Mouse (Mus musculus) frontal cortex, postnatal 14 days (tissue): ENCODE data around the gene Olfr1129.
"Not testable (repeated sequence)": the region's sequence is repeated elsewhere in the genome, so short reads cannot be mapped to it uniquely, and the experiment has no call there.

Source experiments
- DNase-seq, 2 experiments: peaks; one replicate each; pipeline ENCODE4 v3.0.0; 2022; ENCODE audit warnings: low spot score in 2 of 2

The Olfr1129 gene

DNA sequence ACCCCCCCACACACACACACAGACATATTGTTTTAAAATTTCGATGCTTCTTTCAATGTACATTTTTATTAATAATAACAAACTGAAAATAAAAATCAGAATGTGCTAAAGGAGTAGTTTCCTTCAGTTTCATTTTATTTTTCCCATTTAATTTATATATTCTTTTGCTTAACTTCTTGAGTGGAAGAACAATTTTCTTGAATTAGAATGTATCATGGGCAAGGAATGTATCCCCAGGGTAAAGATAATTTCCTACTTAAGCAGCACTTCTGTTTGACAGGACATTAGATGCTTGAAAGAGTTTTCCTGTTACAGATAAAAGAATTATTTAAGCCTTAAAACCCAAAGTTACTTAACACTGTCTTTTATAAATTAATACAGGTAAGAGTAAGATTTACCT is at the start of gene Olfr1129:
Gene Olfr1129, plus strand, starts transcription at position 301 of the 400 bp plus-strand sequence.
- DNase-seq = not testable (repeated sequence)

DNA sequence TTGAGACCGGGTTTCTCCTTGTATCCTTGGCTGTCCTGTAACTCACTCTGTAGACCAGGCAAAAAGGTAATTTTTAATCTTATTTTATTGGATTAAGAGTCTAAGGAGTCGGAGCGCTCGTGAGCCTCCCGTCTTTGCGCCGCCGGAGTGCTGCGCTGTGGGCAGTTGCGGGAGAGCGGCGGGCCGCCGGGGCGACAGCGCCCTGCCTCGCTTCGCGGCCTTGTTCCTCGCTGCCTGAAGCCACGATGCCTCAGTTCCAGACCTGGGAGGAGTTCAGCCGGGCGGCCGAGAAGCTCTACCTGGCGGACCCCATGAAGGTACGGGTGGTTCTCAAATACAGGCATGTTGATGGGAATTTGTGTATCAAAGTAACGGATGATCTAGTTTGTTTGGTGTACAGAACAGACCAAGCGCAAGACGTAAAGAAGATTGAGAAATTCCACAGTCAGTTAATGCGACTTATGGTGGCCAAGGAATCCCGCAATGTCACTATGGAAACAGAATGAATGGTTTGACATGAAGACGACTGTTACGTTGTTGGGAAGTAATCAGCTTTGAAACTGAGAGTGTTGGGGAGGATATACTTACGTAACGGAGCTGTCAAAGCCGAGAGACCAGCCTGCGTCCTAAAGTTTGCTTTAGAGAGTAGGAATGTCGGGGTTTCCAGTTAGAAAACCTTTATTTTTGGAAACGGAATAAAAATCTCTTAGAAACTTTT is 47.6 kb upstream of the Olfr1129 start:
- DNase-seq = not testable (repeated sequence)

DNA sequence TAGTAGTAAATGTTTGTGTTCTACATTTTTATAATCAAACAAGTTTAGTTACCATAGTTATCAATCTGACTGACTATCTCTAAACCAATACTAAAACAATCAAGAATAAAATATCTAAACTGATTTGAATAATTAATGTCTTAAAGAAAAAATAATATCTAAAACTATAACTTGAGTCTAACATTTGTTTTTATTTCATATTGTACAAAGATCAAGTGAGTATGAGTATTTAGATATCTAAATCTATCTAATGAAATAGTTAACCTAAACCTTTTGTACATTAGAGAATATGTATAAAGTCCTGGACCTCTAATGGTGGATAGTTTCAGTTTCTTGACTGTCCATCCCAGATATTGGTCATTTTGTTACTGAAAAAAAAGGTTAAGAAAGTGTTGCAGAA is 42.2 kb upstream of the Olfr1129 start, which contains the start of gene Olfr153:
Gene Olfr153, plus strand, starts transcription at position 301 of the 400 bp plus-strand sequence.
- DNase-seq = no peak

DNA sequence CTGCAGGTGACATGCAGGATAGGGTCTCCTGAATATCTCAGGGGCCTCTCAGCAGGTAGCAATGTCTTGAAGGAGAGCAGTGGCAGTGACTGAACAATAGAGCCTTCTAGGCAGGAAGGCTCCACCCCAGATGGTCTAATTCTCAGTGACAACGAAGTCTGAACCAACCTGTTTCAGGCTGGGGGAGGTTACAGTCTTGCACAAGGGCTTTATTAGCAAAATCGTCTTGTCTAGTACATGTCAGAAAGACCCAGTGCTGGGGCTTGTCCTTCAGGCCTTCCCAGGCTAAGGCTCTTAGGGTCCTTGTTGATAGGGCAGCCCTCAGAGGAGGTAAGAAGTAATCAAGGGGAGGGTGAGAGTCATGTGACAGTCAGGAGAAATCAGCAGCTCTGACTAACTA is 38.9 kb upstream of the Olfr1129 start:
- no peak for DNase-seq

DNA sequence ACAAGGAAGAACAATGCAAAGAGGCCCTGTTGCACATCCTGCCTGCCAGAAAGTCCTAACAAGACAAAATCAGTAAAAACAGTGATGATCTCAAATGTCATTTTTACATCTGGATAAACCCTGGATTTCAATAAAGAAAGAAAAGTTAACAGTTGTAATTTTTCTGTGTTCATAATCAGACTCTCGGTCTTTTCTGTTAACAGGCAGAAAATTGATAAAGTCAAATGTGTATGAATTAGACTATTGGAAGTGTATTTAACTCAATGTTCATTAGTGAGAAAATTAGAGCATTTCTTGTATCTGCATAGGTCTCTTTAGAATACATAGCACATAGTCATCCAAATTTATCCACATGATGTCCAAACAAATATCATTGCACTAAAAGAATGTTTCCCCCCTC is 28.3 kb upstream of the Olfr1129 start, which contains the start of gene Olfr1128:
Gene Olfr1128, minus strand, starts transcription at position 101 of the 400 bp plus-strand sequence.
- DNase-seq = no peak

DNA sequence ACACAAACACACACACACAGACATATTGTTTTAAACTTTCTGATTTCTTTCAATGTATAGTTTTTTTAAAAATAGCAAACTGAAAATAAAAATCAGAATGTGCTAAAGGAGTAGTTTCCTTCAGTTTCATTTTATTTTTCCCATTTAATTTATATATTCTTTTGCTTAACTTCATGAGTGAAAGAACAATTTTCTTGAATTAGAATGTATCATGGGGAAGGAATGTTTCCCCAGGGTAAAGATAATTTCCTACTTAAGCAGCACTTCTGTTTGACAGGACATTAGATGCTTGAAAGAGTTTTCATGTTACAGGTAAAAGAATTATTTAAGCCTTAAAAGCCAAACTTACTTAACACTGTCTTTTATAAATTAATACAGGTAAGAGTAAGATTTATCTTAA is 32.2 kb downstream of the Olfr1129 start, which contains the start of gene Olfr1130:
Gene Olfr1130, plus strand, starts transcription at position 301 of the 400 bp plus-strand sequence.
- DNase-seq = not testable (repeated sequence)

DNA sequence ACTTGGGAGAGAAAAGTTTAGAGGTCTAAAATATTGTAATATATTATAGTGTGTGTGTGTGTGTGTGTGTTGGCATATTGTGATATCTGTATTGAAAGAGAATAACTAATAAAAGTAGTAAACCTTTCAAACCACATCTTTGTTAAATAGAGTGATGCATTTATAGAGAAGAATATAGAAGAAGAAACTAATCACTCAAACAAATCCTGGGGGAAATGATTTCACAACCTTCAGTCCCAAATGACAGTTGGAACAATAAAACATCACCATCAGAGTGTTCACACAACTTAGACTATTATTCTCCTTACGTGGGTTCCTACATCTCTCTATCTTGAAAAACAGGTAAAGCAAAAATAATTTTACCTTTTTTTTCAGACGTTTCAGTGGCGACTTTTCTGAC is 53.1 kb downstream of the Olfr1129 start, which contains the start of gene Olfr1131:
Gene Olfr1131, plus strand, starts transcription at position 301 of the 400 bp plus-strand sequence.
- DNase-seq = no peak
